Mouse (Mus musculus) embryonic facial prominence, embryonic 11.5 days (tissue): ENCODE data around the gene Rsad1. TPM values are rescaled to one million over a fixed set of nuclear protein-coding genes. Genes with fewer than 3 reads are reported as not detected.

Source experiments
- ATAC-seq: fragments of 200-750 bp; cut with Nextera tagmentation; replicated peaks from 2 replicates; pipeline ENCODE4 v1.8.0; 2017; ENCODE audit warnings: low read depth; ENCODE audit not compliant: insufficient number of reproducible peaks, low FRiP score, low TSS enrichment
- DNase-seq: peaks from one replicate; pipeline ENCODE4 v3.0.0-alpha.2; 2015; ENCODE audit warnings: low spot score
- H3K27ac ChIP-seq: fragments of 300-500 bp; sonication (generic); replicated peaks from 2 replicates; pipeline ENCODE4 v1.5.1; 2014; ENCODE audit warnings: mild to moderate bottlenecking, low read depth, low read length, control low read depth
- H3K27me3 ChIP-seq: fragments of 300-500 bp; sonication (generic); 2 replicates; pipeline ENCODE4 v1.6.1; 2014; ENCODE audit warnings: mild to moderate bottlenecking, low read length, moderate library complexity, mixed read lengths; ENCODE audit not compliant: control insufficient read depth, insufficient read depth
- H3K36me3 ChIP-seq: fragments of 300-500 bp; sonication (generic); replicated peaks from 2 replicates; pipeline ENCODE4 v1.6.1; 2014; ENCODE audit warnings: low read depth, mild to moderate bottlenecking, low read length, moderate library complexity, mixed read lengths; ENCODE audit not compliant: control insufficient read depth, insufficient read depth
- H3K4me1 ChIP-seq: fragments of 300-500 bp; sonication (generic); 2 replicates; pipeline ENCODE4 v1.6.1; 2014; ENCODE audit warnings: low read length, mixed read lengths; ENCODE audit not compliant: control insufficient read depth, insufficient read depth
- H3K4me2 ChIP-seq: fragments of 300-500 bp; sonication (generic); 2 replicates; pipeline ENCODE4 v1.6.1; 2014; ENCODE audit warnings: low read depth, mild to moderate bottlenecking, control low read depth, low read length, moderate library complexity
- H3K4me3 ChIP-seq: fragments of 300-500 bp; sonication (generic); 2 replicates; pipeline ENCODE4 v1.5.1; 2014; ENCODE audit warnings: low read depth, low read length, control low read depth
- H3K9ac ChIP-seq: fragments of 300-500 bp; sonication (generic); replicated peaks from 2 replicates; pipeline ENCODE4 v1.6.1; 2014; ENCODE audit warnings: mild to moderate bottlenecking, control low read depth, low read length
- H3K9me3 ChIP-seq: fragments of 300-500 bp; sonication (generic); replicated peaks from 2 replicates; pipeline ENCODE4 v1.6.1; 2016; ENCODE audit warnings: mild to moderate bottlenecking, low read length, inconsistent platforms, mixed read lengths; ENCODE audit not compliant: control insufficient read depth
- WGBS: fragments of 180-500 bp; shearing (Covaris S2); extraction: QIAGEN DNeasy Blood & Tissue Kit; methylation state at CpG from one replicate; pipeline ENCODE4 v1.1.7; 2014; 5-methylcytosine and 5-hydroxymethylcytosine counted together
- polyA plus RNA-seq: library from polyadenylated mRNA; unstranded; fragments of >200 nt; fragmentation: Nextera tagmentation; extraction: Ambion mirVana; gene quantifications from 2 replicates; pipeline ENCODE4 v1.2.1, GENCODE M21; 2014

Rsad1 gene
- polyA plus RNA-seq, 1 experiment from 2014 or later: 2.4 TPM

DNA sequence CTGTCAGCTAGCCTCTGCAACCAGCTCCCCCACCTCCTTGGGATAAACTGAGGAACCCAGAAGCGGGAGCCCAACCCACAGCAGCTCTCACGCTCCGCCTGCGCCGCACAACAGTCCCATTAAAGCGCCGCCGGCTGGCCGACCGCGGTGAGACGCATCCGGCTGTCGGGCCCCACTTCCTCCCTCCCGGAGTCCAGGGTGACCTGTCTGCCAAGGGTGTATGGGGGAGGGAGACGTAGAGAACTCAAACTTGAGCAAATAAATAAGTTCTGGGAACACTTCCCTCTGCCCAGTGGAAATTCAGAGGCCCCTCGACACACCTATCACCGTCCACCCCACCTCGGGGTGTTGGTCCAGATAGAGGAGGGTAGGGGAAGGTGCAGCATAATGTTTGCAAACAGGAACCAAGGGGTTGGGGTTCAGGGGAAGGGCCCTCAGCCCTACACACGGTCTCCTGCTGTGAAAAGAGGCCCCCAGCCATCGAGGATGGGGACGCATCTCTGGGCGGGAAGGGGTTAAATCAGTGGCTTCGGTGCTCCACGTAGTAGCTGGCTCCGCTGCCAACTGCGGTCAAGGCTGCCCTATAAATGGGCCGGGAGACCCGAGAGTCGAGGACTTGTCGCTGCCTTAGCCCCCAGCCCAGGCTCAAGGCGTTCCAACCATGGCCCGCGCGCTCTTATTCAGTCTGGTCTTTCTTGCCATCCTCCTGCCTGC is 15.5 kb upstream of the Rsad1 start, which contains the start of gene Chad:
Gene Chad, plus strand, starts transcription at position 611 of the 714 bp plus-strand sequence.
- peaks cover 13% of the 10 kb centered on the region for H3K27me3 ChIP-seq
- H3K4me1 ChIP-seq: peaks cover 10% of the 10 kb centered on the region
- no peaks in the 10 kb centered on the region; the same call in 1 of the 2 replicates for H3K36me3 ChIP-seq
- WGBS: 1% methylated on average over 35 of the region's 35 CpGs
- DNase-seq (peak; percentile 61), ATAC-seq (0 out of 2 replicates have a peak, but pooled peaks have one; percentile 26)
- H3K27ac ChIP-seq: no peak within 1 kb of the TSS
- peak within 1 kb of the TSS; percentile 39 for H3K9ac ChIP-seq
- peak within 1 kb of the TSS; percentile 12 for H3K4me3 ChIP-seq
- no peaks in the 10 kb centered on the region for H3K9me3 ChIP-seq
- peak within 1 kb of the TSS; percentile 40 for H3K4me2 ChIP-seq

DNA sequence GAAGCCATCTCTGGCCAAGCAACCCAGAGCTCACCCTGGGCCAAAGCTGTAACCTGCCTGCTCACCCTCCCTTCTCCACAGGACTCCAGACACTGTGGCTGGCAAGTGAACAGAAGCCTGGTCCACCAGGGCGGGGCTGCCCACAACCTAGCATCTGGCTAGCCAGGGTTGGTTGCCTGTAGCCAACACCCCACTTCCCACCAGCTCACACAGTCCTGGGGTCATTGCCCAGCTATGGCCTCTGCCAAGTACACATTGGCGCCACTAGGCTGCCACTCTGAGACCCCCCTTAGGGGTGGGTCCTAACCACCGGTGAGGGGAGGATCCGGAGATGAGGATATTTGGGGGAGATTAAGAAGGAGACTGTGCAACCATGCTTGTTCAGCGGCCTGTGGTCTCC is 14.8 kb upstream of the Rsad1 start:
- no peaks in the 10 kb centered on the region; the same call in 1 of the 2 replicates for H3K36me3 ChIP-seq
- H3K4me1 ChIP-seq: peaks cover 10% of the 10 kb centered on the region
- H3K9ac ChIP-seq: no peak overlapping the region
- H3K27ac ChIP-seq: no peak overlapping the region
- H3K9me3 ChIP-seq: no peaks in the 10 kb centered on the region
- no peak for DNase-seq
- peak overlapping the region; percentile 40; the same call in 1 of the 2 replicates for H3K4me2 ChIP-seq
- WGBS: 44% methylated on average over 5 of the region's 5 CpGs
- H3K4me3 ChIP-seq: no peak overlapping the region
- peak; percentile 70 for ATAC-seq
- H3K27me3 ChIP-seq: peaks cover 13% of the 10 kb centered on the region

DNA sequence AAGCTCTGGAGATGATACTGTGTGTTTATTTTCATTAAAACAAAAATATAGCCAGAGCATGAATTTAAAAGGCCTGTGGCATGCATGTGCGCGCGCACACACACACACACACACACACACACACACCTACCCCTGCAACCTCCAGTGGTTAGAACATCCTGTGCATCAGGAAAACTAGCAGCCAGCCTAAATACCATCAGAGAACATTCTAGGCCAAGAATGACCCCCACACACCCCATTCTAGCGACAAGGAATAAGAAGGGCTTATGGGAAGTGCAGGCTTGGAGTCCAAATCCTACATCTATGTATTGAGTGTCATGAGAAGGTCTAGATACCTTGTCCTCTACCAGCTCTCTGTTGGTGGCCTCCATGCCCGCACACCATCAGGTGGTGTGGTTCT is 14.3 kb upstream of the Rsad1 start:
- H3K4me2 ChIP-seq: no peak overlapping the region

DNA sequence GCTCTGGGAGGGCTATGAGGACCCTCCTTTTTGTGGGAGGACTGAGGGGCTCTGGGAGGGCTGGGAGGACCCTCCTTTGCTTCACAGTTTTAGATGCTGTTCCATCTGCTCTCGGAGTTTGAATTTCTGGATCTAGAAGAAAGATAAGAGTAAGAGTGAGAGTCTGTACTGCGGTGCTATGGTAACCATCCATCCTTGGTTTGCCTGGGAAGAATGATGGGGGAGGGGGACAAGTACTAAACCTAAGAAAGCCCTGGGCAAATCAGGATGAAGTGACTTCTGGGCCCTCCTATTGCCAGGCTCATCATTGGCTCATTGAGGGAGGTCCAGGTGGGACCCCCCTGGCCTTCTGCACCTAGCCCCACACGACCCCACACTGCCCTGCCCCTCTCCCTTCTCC is 9.2 kb upstream of the Rsad1 start:
- no peaks in the 10 kb centered on the region for H3K27me3 ChIP-seq
- H3K4me1 ChIP-seq: no peaks in the 10 kb centered on the region
- DNase-seq (no peak), ATAC-seq (no peak)
- no peaks in the 10 kb centered on the region for H3K36me3 ChIP-seq
- no peak overlapping the region for H3K4me2 ChIP-seq
- no peaks in the 10 kb centered on the region for H3K9me3 ChIP-seq
- no peak overlapping the region for H3K9ac ChIP-seq
- WGBS: 80% methylated on average over 3 of the region's 3 CpGs
- no peak overlapping the region for H3K4me3 ChIP-seq
- H3K27ac ChIP-seq: no peak overlapping the region

More for the DNA sequence above, 14.3 kb upstream of the Rsad1 start:
- Histone ChIP-seq H3K9me3 (no peaks in the 10 kb centered on the region), H3K4me3 (no peak overlapping the region), H3K27ac (no peak overlapping the region), H3K36me3 (no peaks in the 10 kb centered on the region; the same call in 1 of the 2 replicates), H3K27me3 (peaks cover 13% of the 10 kb centered on the region), H3K9ac (no peak overlapping the region), H3K4me1 (peaks cover 10% of the 10 kb centered on the region)
- DNase-seq: no peak
- ATAC-seq: no peak
- 96% methylated on average over 5 of the region's 5 CpGs for WGBS

DNA sequence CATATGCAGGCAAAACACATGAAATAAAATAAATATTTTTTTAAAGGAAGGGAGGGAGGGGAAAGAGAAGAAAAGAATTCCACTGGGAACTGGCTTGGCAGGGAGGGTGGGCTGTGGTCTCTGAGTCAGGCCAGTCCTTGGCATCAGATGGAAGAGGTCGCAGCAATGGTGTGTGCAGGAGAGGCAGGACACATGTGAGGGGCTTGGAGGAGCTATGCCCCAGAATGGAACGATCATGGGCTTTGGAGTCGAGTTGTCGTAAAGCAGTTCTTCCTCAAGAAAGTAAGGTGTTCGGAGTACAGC is 1.3 kb upstream of the Rsad1 start:
- no peaks in the 10 kb centered on the region for H3K9me3 ChIP-seq
- H3K36me3 ChIP-seq: no peaks in the 10 kb centered on the region; the same call in 1 of the 2 replicates
- no peaks in the 10 kb centered on the region for H3K4me1 ChIP-seq
- DNase-seq (no peak), ATAC-seq (no peak)
- no peak overlapping the region for H3K9ac ChIP-seq
- H3K27ac ChIP-seq: no peak overlapping the region
- 90% methylated on average over 5 of the region's 5 CpGs for WGBS
- H3K27me3 ChIP-seq: no peaks in the 10 kb centered on the region
- no peak overlapping the region for H3K4me3 ChIP-seq
- H3K4me2 ChIP-seq: no peak overlapping the region

DNA sequence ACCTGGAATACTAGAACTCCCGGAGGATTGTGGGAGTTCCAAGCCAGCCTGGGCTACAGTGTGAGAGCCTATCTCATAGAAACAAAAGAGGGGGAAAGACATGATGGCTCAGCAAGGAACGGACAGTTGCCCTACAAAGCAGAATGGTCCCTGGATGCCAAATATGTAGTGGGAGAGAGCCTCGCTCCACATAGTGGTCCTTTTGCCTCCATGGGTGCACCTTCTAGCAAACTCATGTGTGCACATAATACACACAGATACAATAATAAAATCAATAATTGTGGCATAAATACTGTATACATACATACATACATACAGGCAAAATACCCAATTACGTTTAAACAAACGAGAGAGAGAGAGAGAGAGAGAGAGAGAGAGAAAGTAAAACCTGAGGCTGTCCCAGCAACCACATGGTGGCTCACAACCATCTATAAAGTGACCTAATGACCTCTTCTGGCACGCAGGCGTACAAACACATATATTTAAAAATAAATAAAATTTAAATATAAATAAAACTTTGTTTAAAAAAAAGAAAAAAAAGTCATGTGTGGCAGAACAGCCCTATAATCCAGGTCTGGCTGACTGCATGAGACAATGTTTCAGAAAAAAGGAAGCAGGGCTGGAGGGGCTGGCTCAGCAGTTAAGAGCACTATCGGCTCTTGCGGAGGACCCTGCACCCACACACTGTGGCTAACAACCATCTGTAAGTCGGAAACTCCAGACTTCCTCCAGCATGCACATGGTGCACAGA is 811 bp upstream of the Rsad1 start:
- Histone ChIP-seq H3K9ac (no peak overlapping the region), H3K4me2 (no peak overlapping the region), H3K4me3 (no peak overlapping the region), H3K9me3 (no peaks in the 10 kb centered on the region), H3K27me3 (no peaks in the 10 kb centered on the region), H3K27ac (no peak overlapping the region), H3K36me3 (no peaks in the 10 kb centered on the region; the same call in 1 of the 2 replicates), H3K4me1 (no peaks in the 10 kb centered on the region)
- no peak for DNase-seq
- 79% methylated on average over 10 of the region's 10 CpGs for WGBS
- ATAC-seq: no peak

DNA sequence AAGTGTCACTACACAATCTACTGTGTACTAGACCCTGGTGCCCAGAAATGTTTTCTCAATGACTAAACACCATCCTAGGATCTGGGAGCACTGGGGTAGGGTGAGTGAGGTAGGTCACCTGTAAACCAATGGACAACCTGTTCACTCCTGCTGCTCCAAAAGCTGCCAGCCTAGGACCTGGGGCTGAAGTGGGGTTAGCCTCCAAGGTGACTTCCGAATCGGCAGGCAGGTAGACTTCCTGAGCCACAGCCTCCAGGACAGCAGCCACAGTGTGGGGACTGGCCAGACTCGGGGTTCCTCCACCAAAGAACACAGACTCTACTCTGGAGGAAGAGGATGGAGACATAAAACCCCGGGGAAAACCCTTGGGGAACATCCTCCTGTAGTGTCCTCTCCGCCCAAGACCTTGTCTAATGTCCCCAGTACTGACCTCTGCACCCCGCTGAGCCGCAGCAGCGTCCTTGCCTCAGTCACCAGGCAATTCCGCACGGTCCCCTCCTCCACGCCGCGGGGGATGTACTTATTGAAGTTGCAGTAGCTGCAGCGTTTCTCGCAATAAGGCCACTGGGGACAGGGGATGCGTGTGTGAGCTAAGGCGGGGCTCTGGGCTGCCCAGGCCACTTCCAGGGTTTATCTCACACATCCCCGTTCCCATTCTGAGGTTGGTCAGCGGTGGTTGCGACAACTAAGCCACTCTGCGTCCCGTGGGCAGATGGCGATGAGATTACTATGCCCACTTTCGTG is 842 bp downstream of the Rsad1 start:
- H3K9ac ChIP-seq: peak overlapping the region; percentile 65
- WGBS: 12% methylated on average over 24 of the region's 24 CpGs
- peak overlapping the region; percentile 52 for H3K4me3 ChIP-seq
- H3K27me3 ChIP-seq: no peaks in the 10 kb centered on the region
- ATAC-seq (no peak; the same call in 1 of the 2 replicates), DNase-seq (peak; percentile 34)
- peak overlapping the region; percentile 78 for H3K4me2 ChIP-seq
- H3K9me3 ChIP-seq: no peaks in the 10 kb centered on the region
- no peaks in the 10 kb centered on the region for H3K4me1 ChIP-seq
- no peaks in the 10 kb centered on the region; the same call in 1 of the 2 replicates for H3K36me3 ChIP-seq
- no peak overlapping the region for H3K27ac ChIP-seq
